Mouse (Mus musculus) stomach, embryonic 14.5 days (tissue): ENCODE measurements around the gene Bmp10. TPM values are rescaled to one million over a fixed set of nuclear protein-coding genes. Genes with fewer than 3 reads are reported as not detected.

Experiments
- ATAC-seq: fragments of 200-750 bp; cut with Nextera tagmentation; 2 replicates; pipeline ENCODE4 v1.8.0; 2017; ENCODE audit warnings: low read depth, moderate TSS enrichment; ENCODE audit not compliant: insufficient number of reproducible peaks, insufficient read depth, low FRiP score
- H3K27ac ChIP-seq: fragments of 300-500 bp; sonication (generic); 2 replicates; pipeline ENCODE4 v1.5.1; 2014; ENCODE audit warnings: mild to moderate bottlenecking, low read length, moderate library complexity, mixed read lengths
- H3K27me3 ChIP-seq: fragments of 300-500 bp; sonication (generic); 2 replicates; pipeline ENCODE4 v1.6.1; 2014; ENCODE audit warnings: low read length, control low read depth, mixed read lengths; ENCODE audit not compliant: control insufficient read depth, insufficient read depth
- H3K36me3 ChIP-seq: fragments of 300-500 bp; sonication (generic); 2 replicates; pipeline ENCODE4 v1.6.1; 2014; ENCODE audit warnings: mild to moderate bottlenecking, control low read depth, low read length, moderate library complexity, mixed read lengths; ENCODE audit not compliant: control insufficient read depth, insufficient read depth
- H3K4me1 ChIP-seq: fragments of 300-500 bp; sonication (generic); 2 replicates; pipeline ENCODE4 v1.6.1; 2014; ENCODE audit warnings: low read length, control low read depth, mixed read lengths; ENCODE audit not compliant: control insufficient read depth, insufficient read depth
- H3K4me2 ChIP-seq: fragments of 300-500 bp; sonication (generic); replicated peaks from 2 replicates; pipeline ENCODE4 v1.6.1; 2014; ENCODE audit warnings: low read depth, low read length, control low read depth
- H3K4me3 ChIP-seq: fragments of 300-500 bp; sonication (generic); 2 replicates; pipeline ENCODE4 v1.5.1; 2014; ENCODE audit warnings: low read depth, low read length, control low read depth
- H3K9ac ChIP-seq: fragments of 300-500 bp; sonication (generic); replicated peaks from 2 replicates; pipeline ENCODE4 v1.6.1; 2014; ENCODE audit warnings: low read depth, mild to moderate bottlenecking, control low read depth, low read length, moderate library complexity, mixed read lengths
- H3K9me3 ChIP-seq: fragments of 300-500 bp; sonication (generic); 2 replicates; pipeline ENCODE4 v1.6.1; 2016; ENCODE audit warnings: low read depth, low read length, control low read depth; ENCODE audit not compliant: control insufficient read depth
- WGBS: fragments of 180-500 bp; shearing (Covaris S2); extraction: QIAGEN DNeasy Blood & Tissue Kit; methylation state at CpG from one replicate; pipeline ENCODE4 v1.1.7; 2014; 5-methylcytosine and 5-hydroxymethylcytosine counted together
- polyA plus RNA-seq: library from polyadenylated mRNA; unstranded; fragments of >200 nt; fragmentation: Nextera tagmentation; extraction: Ambion mirVana; gene quantifications from 2 replicates; pipeline ENCODE4 v1.2.1, GENCODE M21; 2014

The Bmp10 gene
- polyA plus RNA-seq, 1 experiment from 2014 or later, result not detected

DNA sequence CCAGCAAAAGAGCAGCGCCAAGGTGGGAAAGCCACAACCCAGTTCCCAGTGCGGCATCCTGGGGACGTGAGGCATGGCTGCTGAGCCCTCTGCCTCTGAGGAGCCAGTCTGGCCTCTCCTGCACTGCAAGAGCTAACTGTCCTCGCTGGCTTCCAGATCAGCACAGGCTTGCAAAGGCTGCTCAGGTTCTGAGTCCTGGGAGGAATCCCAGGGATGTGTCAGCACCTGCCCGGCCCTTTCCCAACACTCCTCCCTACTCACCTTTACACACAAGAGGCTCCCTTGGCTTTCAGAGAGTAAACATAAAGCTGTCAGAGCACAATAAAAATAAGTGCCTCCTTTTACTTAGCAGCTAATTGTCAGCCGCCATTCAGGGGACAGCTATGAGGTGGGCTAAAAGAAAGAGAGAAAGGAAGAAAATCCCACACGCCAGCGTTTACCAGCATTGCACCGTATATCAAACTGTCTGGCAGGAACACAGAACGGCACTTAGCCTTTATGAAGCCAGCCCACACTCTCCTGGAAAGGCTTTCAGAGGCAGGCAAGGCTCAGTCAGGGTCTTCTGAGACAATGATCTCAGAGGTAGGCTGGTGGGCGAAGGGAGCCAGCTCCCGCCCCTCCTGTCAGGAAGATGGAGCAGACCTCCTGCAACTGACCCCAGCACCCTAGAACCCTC lies 54.6 kb downstream of the Bmp10 start:
- Histone ChIP-seq H3K9me3 (no peaks in the 10 kb centered on the region), H3K4me3 (no peak overlapping the region; the same call in 1 of the 2 replicates), H3K27ac (no peak overlapping the region; the same call in 1 of the 2 replicates), H3K36me3 (no peaks in the 10 kb centered on the region), H3K9ac (no peak overlapping the region), H3K4me2 (no peak overlapping the region), H3K27me3 (no peaks in the 10 kb centered on the region), H3K4me1 (peaks cover 3% of the 10 kb centered on the region; the same call in 1 of the 2 replicates)
- ATAC-seq, result peak; percentile 59; the same call in 1 of the 2 replicates
- 39% methylated on average over 12 of the region's 12 CpGs for WGBS

DNA sequence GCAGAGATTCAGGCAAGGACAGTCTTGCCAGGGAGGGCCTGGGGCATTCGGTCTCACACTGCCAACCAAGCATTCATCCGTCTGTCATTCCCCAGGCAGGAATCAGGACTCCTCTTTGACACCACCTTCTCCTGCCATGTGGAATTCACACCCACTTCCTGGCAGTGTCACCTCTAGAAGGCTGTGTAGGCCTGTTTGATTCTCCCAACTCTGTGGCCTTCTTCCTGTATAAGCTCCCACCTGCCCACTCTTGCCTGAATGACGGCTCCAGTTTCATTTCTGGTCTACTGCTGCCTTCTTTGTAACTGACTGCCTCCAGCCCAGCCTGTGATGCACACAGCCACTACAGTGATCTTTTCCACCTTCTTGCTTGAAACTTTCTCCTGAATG lies 55.1 kb downstream of the Bmp10 start:
- H3K4me3 ChIP-seq, result no peak overlapping the region
- peaks cover 3% of the 10 kb centered on the region; the same call in 1 of the 2 replicates for H3K4me1 ChIP-seq
- no peaks in the 10 kb centered on the region for H3K36me3 ChIP-seq
- ATAC-seq, result no peak
- no peaks in the 10 kb centered on the region for H3K27me3 ChIP-seq
- H3K9ac ChIP-seq, result no peak overlapping the region
- H3K27ac ChIP-seq, result no peak overlapping the region; the same call in 1 of the 2 replicates
- no peaks in the 10 kb centered on the region for H3K9me3 ChIP-seq
- 57% methylated on average over 3 of the region's 3 CpGs for WGBS
- H3K4me2 ChIP-seq, result no peak overlapping the region

DNA sequence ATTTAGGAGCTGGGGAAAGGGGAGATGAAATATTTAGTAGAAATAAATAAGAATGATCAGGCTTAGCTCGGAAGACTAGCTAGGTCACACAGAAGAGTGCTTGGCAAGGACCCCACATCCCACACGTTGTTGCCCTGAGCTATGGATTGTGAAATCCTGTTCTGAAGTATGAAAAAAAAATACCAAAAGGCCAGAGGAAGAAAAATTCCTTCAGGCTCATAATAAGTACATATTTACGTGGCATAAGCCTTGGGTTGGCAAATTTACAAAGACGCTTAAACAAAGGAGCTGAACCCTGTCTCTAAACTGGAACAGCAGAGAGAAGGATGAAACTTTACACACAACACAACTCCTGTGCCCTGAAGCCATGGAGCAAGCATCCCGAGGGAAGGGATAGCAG lies 56.0 kb downstream of the Bmp10 start:
- no peak overlapping the region for H3K9ac ChIP-seq
- no peaks in the 10 kb centered on the region for H3K36me3 ChIP-seq
- ATAC-seq, result no peak
- no peak overlapping the region for H3K4me2 ChIP-seq
- no peaks in the 10 kb centered on the region for H3K9me3 ChIP-seq
- no peak overlapping the region for H3K27ac ChIP-seq
- H3K4me3 ChIP-seq, result no peak overlapping the region
- no peaks in the 10 kb centered on the region for H3K27me3 ChIP-seq
- H3K4me1 ChIP-seq, result peaks cover 3% of the 10 kb centered on the region; the same call in 1 of the 2 replicates
- WGBS, result 49% methylated on average over 5 of the region's 5 CpGs

Other genes starting within 250 kb of the Bmp10 start
- 13.5 and 14.4 TPM in 2 replicates for gene Antxr1, start 93.2 kb upstream of the Bmp10 start, polyA plus RNA-seq
- gene Gkn1, start 78.1 kb upstream of the Bmp10 start, polyA plus RNA-seq, result 0.59 and 0.95 TPM in 2 replicates
- 1.6 and 1.7 TPM in 2 replicates for gene Gkn2, start 55.6 kb upstream of the Bmp10 start, polyA plus RNA-seq
- 3.0 and 3.8 TPM in 2 replicates for gene Gkn3, start 40.1 kb upstream of the Bmp10 start, polyA plus RNA-seq
- gene Arhgap25, start 104.3 kb downstream of the Bmp10 start, polyA plus RNA-seq, result 4.4 and 5.2 TPM in 2 replicates
- 2.2 and 2.6 TPM in 2 replicates for gene Prokr1, start 161.7 kb downstream of the Bmp10 start, polyA plus RNA-seq
- 14.9 and 18.1 TPM in 2 replicates for gene Aplf, start 243.2 kb downstream of the Bmp10 start, polyA plus RNA-seq